Mouse (Mus musculus): ENCODE results near the gene Acvrl1. TPM values are rescaled to one million over a fixed set of nuclear protein-coding genes. Genes with fewer than 3 reads are reported as not detected.

Acvrl1 gene
- polyA plus RNA-seq, 1 experiment from 2014 or later, result 7.4 TPM

- Histone ChIP-seq H3K36me3 (no peaks in the 10 kb centered on the region), H3K4me1 (replicated peaks) (peaks cover 53% of the 10 kb centered on the region), H3K9me3 (no peaks in the 10 kb centered on the region), H3K27ac (no peak overlapping the region), H3K4me2 (no peak overlapping the region), H3K9ac (replicated peaks) (no peak overlapping the region), H3K27me3 (peaks cover 47% of the 10 kb centered on the region), H3K4me3 (replicated peaks) (no peak overlapping the region)
- WGBS, result 26% methylated on average over 11 of the region's 11 CpGs
- ATAC-seq (ENCODE audit: insufficient number of reproducible peaks, insufficient read depth, low FRiP score, low TSS enrichment, low read depth), result no peak
These were observed 3.2 kb downstream of the Acvrl1 start for GRCm38 (mm10) chr15:101131498-101131897.

DNA sequence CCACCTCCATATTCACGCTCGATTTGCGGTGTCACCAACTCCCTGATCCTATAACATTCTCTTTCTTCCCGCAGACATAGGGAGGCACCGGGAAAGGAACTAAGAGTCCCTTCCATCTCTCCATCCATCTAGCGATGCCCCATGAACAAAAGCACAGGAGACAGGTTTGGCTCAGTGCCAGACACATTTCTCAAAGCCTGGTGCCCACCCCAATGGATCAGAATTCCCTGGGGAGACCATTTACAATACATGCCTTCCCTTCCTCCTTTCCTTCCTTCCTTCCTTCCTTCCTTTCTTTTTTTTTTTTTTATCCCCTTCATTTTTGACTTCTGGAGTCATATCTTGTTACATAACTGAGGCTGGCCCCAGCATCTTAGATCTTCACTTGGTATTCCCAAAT lies 3.7 kb downstream of the Acvrl1 start:
- peaks cover 45% of the 10 kb centered on the region for H3K27me3 ChIP-seq
- no peak overlapping the region for H3K9ac ChIP-seq (replicated peaks)
- WGBS, result 76% methylated on average over 6 of the region's 6 CpGs
- no peaks in the 10 kb centered on the region for H3K9me3 ChIP-seq
- H3K4me1 ChIP-seq (replicated peaks), result peaks cover 53% of the 10 kb centered on the region
- no peak overlapping the region for H3K4me3 ChIP-seq (replicated peaks)
- peaks cover 2% of the 10 kb centered on the region; the same call in 1 of the 2 replicates for H3K36me3 ChIP-seq
- H3K4me2 ChIP-seq, result no peak overlapping the region
- H3K27ac ChIP-seq, result no peak overlapping the region
- ATAC-seq (ENCODE audit: insufficient number of reproducible peaks, insufficient read depth, low FRiP score, low TSS enrichment, low read depth), result no peak

DNA sequence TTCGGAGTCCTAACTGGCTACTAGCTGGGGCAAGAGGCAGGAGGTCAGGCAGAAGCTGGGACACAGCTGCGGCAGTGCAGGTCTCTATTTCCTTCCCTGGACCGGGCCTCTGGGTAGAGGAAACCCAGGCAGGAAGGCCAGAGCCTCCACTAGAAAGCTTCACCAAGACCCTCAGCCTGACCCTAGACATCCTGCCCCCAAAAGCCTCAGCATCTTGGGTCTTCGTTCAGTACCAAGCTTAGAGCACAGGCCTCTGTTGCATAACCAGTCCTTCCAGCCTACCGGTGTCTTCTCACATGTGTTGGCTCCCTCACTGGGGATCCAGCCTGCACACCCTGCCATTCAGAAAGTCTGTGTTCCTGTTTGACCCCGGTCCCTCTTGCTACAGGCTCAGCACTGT lies 4.4 kb downstream of the Acvrl1 start:
- Histone ChIP-seq H3K4me1 (replicated peaks) (peaks cover 53% of the 10 kb centered on the region), H3K4me3 (replicated peaks) (no peak overlapping the region), H3K9ac (replicated peaks) (no peak overlapping the region), H3K36me3 (peaks cover 6% of the 10 kb centered on the region; the same call in 1 of the 2 replicates), H3K4me2 (no peak overlapping the region), H3K27me3 (peaks cover 38% of the 10 kb centered on the region), H3K27ac (no peak overlapping the region), H3K9me3 (no peaks in the 10 kb centered on the region)
- ATAC-seq (ENCODE audit: insufficient number of reproducible peaks, insufficient read depth, low FRiP score, low TSS enrichment, low read depth), result no peak
- WGBS, result 76% methylated on average over 6 of the region's 6 CpGs

DNA sequence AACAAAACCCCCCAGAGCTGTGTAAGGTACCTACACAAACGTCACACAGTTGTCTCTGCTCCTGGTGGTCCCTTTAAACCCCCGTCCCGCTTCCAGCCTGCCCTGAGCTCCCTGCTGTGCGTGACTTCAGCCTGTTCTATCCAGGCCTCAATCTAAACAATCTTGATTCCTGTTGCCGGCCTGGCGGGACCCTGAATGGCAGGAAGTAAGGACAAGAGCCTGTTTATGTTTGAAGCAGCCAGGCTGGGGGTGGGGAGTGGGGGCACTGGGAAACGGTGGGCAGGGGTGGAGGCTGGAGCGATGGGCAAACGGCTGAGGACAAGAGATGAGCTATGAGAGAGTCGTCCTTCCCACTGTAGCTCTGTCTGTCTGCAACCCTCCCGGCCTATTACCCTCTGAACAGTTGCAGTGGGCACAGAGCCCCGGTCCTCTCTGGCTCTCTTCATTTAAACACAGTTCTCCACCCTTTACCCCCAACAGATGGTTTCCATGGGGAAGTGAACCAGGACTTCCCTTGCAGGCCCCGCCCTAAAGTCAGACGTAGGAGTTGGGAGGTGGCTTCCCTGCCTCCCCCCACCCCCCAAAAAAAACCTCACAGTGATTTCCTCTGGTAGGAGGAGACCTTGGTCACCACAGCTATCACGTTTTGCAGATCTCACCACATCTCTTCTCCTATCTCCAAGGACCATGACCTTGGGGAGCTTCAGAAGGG lies 5.8 kb downstream of the Acvrl1 start:
- Histone ChIP-seq H3K36me3 (peaks cover 6% of the 10 kb centered on the region; the same call in 1 of the 2 replicates), H3K4me2 (peak overlapping the region; percentile 35), H3K27ac (peak overlapping the region; percentile 68), H3K27me3 (peaks cover 24% of the 10 kb centered on the region), H3K9ac (replicated peaks) (no peak overlapping the region), H3K4me3 (replicated peaks) (peak overlapping the region; percentile 9; the same call in 1 of the 2 replicates), H3K4me1 (replicated peaks) (peaks cover 42% of the 10 kb centered on the region), H3K9me3 (no peaks in the 10 kb centered on the region)
- no peak for ATAC-seq (ENCODE audit: insufficient number of reproducible peaks, insufficient read depth, low FRiP score, low TSS enrichment, low read depth)
- WGBS, result 26% methylated on average over 15 of the region's 15 CpGs

- 54% methylated on average over 8 of the region's 8 CpGs for WGBS
- no peak overlapping the region for H3K9ac ChIP-seq (replicated peaks)
- peaks cover 11% of the 10 kb centered on the region for H3K27me3 ChIP-seq
- H3K27ac ChIP-seq, result no peak overlapping the region
- 0 out of 2 replicates have a peak overlapping the region, but pooled peaks have one; percentile 9 for H3K4me3 ChIP-seq (replicated peaks)
- H3K36me3 ChIP-seq, result peaks cover 6% of the 10 kb centered on the region; the same call in 1 of the 2 replicates
- no peak for ATAC-seq (ENCODE audit: insufficient number of reproducible peaks, insufficient read depth, low FRiP score, low TSS enrichment, low read depth)
- peak overlapping the region; percentile 35 for H3K4me2 ChIP-seq
- peaks cover 50% of the 10 kb centered on the region for H3K4me1 ChIP-seq (replicated peaks)
- no peaks in the 10 kb centered on the region for H3K9me3 ChIP-seq
These were observed 7.1 kb downstream of the Acvrl1 start for GRCm38 (mm10) chr15:101135405-101135804.

- H3K27ac ChIP-seq, result no peak overlapping the region
- H3K4me1 ChIP-seq (replicated peaks), result peaks cover 50% of the 10 kb centered on the region
- H3K36me3 ChIP-seq, result peaks cover 6% of the 10 kb centered on the region; the same call in 1 of the 2 replicates
- no peak for ATAC-seq (ENCODE audit: insufficient number of reproducible peaks, insufficient read depth, low FRiP score, low TSS enrichment, low read depth)
- H3K9ac ChIP-seq (replicated peaks), result no peak overlapping the region
- WGBS, result 76% methylated on average over 11 of the region's 11 CpGs
- no peak overlapping the region for H3K4me3 ChIP-seq (replicated peaks)
- no peaks in the 10 kb centered on the region for H3K27me3 ChIP-seq
- no peak overlapping the region for H3K4me2 ChIP-seq
- no peaks in the 10 kb centered on the region for H3K9me3 ChIP-seq
These were observed 9.1 kb downstream of the Acvrl1 start for GRCm38 (mm10) chr15:101137455-101137854.

DNA sequence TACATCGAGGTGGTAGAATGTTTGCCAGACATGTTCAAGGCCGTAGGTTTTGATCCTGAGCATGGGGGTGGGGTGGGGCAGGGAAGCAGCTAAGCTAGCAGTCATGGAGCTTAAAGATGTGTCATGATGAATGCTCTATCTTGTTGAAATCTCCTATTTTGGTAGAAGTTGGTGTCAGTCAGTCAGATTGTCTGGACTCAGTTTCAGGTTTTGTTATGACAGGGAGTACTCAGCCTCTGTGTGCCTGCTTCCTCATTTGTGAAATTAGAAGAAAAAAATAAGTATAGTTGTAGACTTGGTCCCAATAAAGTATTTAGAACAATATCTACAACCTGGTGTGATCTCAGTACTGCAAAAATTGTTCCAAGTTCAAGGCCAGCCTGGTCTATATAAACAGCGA lies 10.4 kb downstream of the Acvrl1 start:
- Histone ChIP-seq H3K4me2 (no peak overlapping the region), H3K9ac (replicated peaks) (no peak overlapping the region), H3K36me3 (peaks cover 6% of the 10 kb centered on the region; the same call in 1 of the 2 replicates), H3K27ac (no peak overlapping the region), H3K9me3 (no peaks in the 10 kb centered on the region), H3K27me3 (no peaks in the 10 kb centered on the region), H3K4me1 (replicated peaks) (peaks cover 57% of the 10 kb centered on the region), H3K4me3 (replicated peaks) (no peak overlapping the region)
- no peak for ATAC-seq (ENCODE audit: insufficient number of reproducible peaks, insufficient read depth, low FRiP score, low TSS enrichment, low read depth)
- WGBS, result 84% methylated on average over 3 of the region's 3 CpGs

GRCm38 (mm10) chr15:101139885-101140284 lies 11.6 kb downstream of the Acvrl1 start:
- Histone ChIP-seq H3K9me3 (no peaks in the 10 kb centered on the region), H3K4me1 (replicated peaks) (peaks cover 56% of the 10 kb centered on the region), H3K27me3 (no peaks in the 10 kb centered on the region), H3K36me3 (peaks cover 6% of the 10 kb centered on the region; the same call in 1 of the 2 replicates), H3K4me3 (replicated peaks) (no peak overlapping the region), H3K27ac (peak overlapping the region; percentile 73), H3K4me2 (no peak overlapping the region), H3K9ac (replicated peaks) (no peak overlapping the region)
- no peak for ATAC-seq (ENCODE audit: insufficient number of reproducible peaks, insufficient read depth, low FRiP score, low TSS enrichment, low read depth)
- 13% methylated on average over 12 of the region's 12 CpGs for WGBS

- Histone ChIP-seq H3K4me2 (peak overlapping the region; percentile 19; the same call in 1 of the 2 replicates), H3K36me3 (peaks cover 6% of the 10 kb centered on the region; the same call in 1 of the 2 replicates), H3K27ac (peak overlapping the region; percentile 73; the same call in 1 of the 2 replicates), H3K4me1 (replicated peaks) (peaks cover 56% of the 10 kb centered on the region), H3K9me3 (no peaks in the 10 kb centered on the region), H3K27me3 (no peaks in the 10 kb centered on the region), H3K4me3 (replicated peaks) (no peak overlapping the region), H3K9ac (replicated peaks) (no peak overlapping the region)
- 52% methylated on average over 6 of the region's 6 CpGs for WGBS
- no peak for ATAC-seq (ENCODE audit: insufficient number of reproducible peaks, insufficient read depth, low FRiP score, low TSS enrichment, low read depth)
These were observed 12.3 kb downstream of the Acvrl1 start for GRCm38 (mm10) chr15:101140587-101140986.

GRCm38 (mm10) chr15:101141061-101141541 lies 12.8 kb downstream of the Acvrl1 start:
- peak; percentile 35 for ATAC-seq (ENCODE audit: insufficient number of reproducible peaks, insufficient read depth, low FRiP score, low TSS enrichment, low read depth)
- peak overlapping the region; percentile 19; the same call in 1 of the 2 replicates for H3K4me2 ChIP-seq
- H3K4me1 ChIP-seq (replicated peaks), result peaks cover 60% of the 10 kb centered on the region

GRCm38 (mm10) chr15:101142672-101143071 lies 14.3 kb downstream of the Acvrl1 start:
- Histone ChIP-seq H3K36me3 (no peaks in the 10 kb centered on the region), H3K27ac (0 out of 2 replicates have a peak overlapping the region, but pooled peaks have one; percentile 84), H3K4me2 (peak overlapping the region; percentile 45; the same call in 1 of the 2 replicates), H3K4me3 (replicated peaks) (no peak overlapping the region), H3K9me3 (no peaks in the 10 kb centered on the region), H3K27me3 (0 out of 2 replicates have a peak, but pooled peaks cover 3% of the 10 kb centered on the region), H3K9ac (replicated peaks) (no peak overlapping the region), H3K4me1 (replicated peaks) (peaks cover 64% of the 10 kb centered on the region)
- WGBS, result 47% methylated on average over 8 of the region's 8 CpGs
- no peak for ATAC-seq (ENCODE audit: insufficient number of reproducible peaks, insufficient read depth, low FRiP score, low TSS enrichment, low read depth)

More at GRCm38 (mm10) chr15:101141061-101141541, 12.8 kb downstream of the Acvrl1 start:
- H3K9ac ChIP-seq (replicated peaks), result no peak overlapping the region
- peak overlapping the region; percentile 73; the same call in 1 of the 2 replicates for H3K27ac ChIP-seq
- H3K9me3 ChIP-seq, result no peaks in the 10 kb centered on the region
- 4% methylated on average over 11 of the region's 14 CpGs for WGBS
- H3K36me3 ChIP-seq, result peaks cover 6% of the 10 kb centered on the region; the same call in 1 of the 2 replicates
- H3K4me3 ChIP-seq (replicated peaks), result no peak overlapping the region
- no peaks in the 10 kb centered on the region for H3K27me3 ChIP-seq
